Mouse (Mus musculus): ENCODE data around the gene Prf1.

- TF ChIP-seq POLR2A (IDR thresholded peaks at IDR 0.05; ENCODE audit: control insufficient read depth, extremely low read depth, insufficient read depth, low read length, poor library complexity) (no peak), CTCF (IDR thresholded peaks at IDR 0.05; ENCODE audit: borderline replicate concordance, control insufficient read depth, extremely low read depth, insufficient read depth, low read length, poor library complexity) (no peak)
These were observed 47.7 kb upstream of the Prf1 start for GRCm38 (mm10) chr10:61249951-61250350.

All from thymus, adult 2 months (tissue).